Mouse (Mus musculus) embryo, embryonic 10 days (tissue): ENCODE data around the gene Lcor.

Experiments
- DNase-seq: peaks from one replicate; pipeline ENCODE4 v3.0.0-alpha.2; 2015; ENCODE audit warnings: low spot score

Gene Lcor

GRCm38 (mm10) chr19:41482190-41482908 lies at the start of gene Lcor:
Gene Lcor, plus strand, starts transcription at chr19:41482637.
- peak; percentile 80 for DNase-seq

GRCm38 (mm10) chr19:41435366-41435765 lies 47.1 kb upstream of the Lcor start:
- DNase-seq = no peak

GRCm38 (mm10) chr19:41436461-41436860 lies 46.0 kb upstream of the Lcor start:
- DNase-seq = no peak

GRCm38 (mm10) chr19:41438953-41439352 lies 43.5 kb upstream of the Lcor start:
- DNase-seq = no peak

GRCm38 (mm10) chr19:41441446-41441845 lies 41.0 kb upstream of the Lcor start:
- DNase-seq = no peak

- DNase-seq = no peak
Measured at GRCm38 (mm10) chr19:41441911-41442607, 40.4 kb upstream of the Lcor start.

- peak; percentile 86 for DNase-seq
Measured at GRCm38 (mm10) chr19:41442608-41442969, 39.8 kb upstream of the Lcor start.

GRCm38 (mm10) chr19:41444491-41444890 lies 37.9 kb upstream of the Lcor start:
- no peak for DNase-seq

- DNase-seq = peak; percentile 12
Measured at GRCm38 (mm10) chr19:41445013-41445610, 37.3 kb upstream of the Lcor start.

GRCm38 (mm10) chr19:41445723-41446122 lies 36.7 kb upstream of the Lcor start:
- DNase-seq = peak; percentile 28

GRCm38 (mm10) chr19:41447166-41447565 lies 35.3 kb upstream of the Lcor start:
- no peak for DNase-seq

- no peak for DNase-seq
Measured at GRCm38 (mm10) chr19:41447760-41448159, 34.7 kb upstream of the Lcor start.

GRCm38 (mm10) chr19:41449415-41450075 lies 32.9 kb upstream of the Lcor start:
- DNase-seq = no peak

GRCm38 (mm10) chr19:41452166-41452565 lies 30.3 kb upstream of the Lcor start:
- peak; percentile 48 for DNase-seq

GRCm38 (mm10) chr19:41454601-41455000 lies 27.8 kb upstream of the Lcor start:
- no peak for DNase-seq

GRCm38 (mm10) chr19:41455091-41455626 lies 27.3 kb upstream of the Lcor start:
- peak; percentile 59 for DNase-seq

- no peak for DNase-seq
Measured at GRCm38 (mm10) chr19:41457181-41457580, 25.3 kb upstream of the Lcor start.

- no peak for DNase-seq
Measured at GRCm38 (mm10) chr19:41462166-41462735, 20.2 kb upstream of the Lcor start.

- DNase-seq = no peak
Measured at GRCm38 (mm10) chr19:41463841-41464240, 18.6 kb upstream of the Lcor start.

- no peak for DNase-seq
Measured at GRCm38 (mm10) chr19:41466475-41466874, 16.0 kb upstream of the Lcor start.

GRCm38 (mm10) chr19:41473566-41474135 lies 8.8 kb upstream of the Lcor start:
- DNase-seq = no peak

GRCm38 (mm10) chr19:41474943-41475342 lies 7.5 kb upstream of the Lcor start:
- DNase-seq = peak; percentile 48
